Mouse (Mus musculus): Measurements from ENCODE around the gene Cfd. TPM values are rescaled to one million over a fixed set of nuclear protein-coding genes. Genes with fewer than 3 reads are reported as not detected.
A peak's percentile ranks its signal among the peaks of the same experiment; 100 is the strongest.

Gene Cfd
- polyA plus RNA-seq, 1 experiment from 2014 or later: not detected

DNA sequence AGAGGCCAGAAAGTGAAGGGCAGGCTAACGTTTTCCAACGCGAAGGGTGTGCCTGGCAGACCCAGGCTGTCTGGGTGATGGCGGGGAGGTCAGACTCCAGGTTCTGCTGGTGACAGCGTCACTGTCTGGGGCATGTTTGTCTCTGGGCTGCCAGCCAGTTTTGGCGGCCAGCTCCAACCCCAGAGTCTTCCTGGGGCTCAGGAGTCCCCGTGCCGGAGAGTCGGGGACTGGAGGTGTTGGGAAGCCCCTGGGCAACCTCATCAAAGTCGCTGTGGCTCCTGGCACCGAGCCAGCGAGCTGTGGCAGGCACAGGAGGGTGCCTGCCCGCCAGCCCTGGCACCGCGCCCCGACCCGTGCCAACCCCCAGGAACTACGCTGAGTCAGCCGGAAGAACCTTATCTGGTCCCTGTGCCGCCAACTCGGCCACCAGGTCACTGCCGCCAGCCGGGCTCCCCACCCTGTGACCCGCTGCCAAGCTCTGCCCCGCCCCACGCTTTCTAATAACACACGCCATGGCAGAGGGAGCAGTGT lies 46.3 kb downstream of the Cfd start:
- H3K36me3 ChIP-seq (ENCODE audit: control insufficient read depth, insufficient read depth, low read length): peaks cover 49% of the 10 kb centered on the region; the same call in 1 of the 2 replicates
- WGBS: 74% methylated on average over 27 of the region's 27 CpGs
- peaks cover 65% of the 10 kb centered on the region for H3K4me1 ChIP-seq (ENCODE audit: control insufficient read depth, insufficient read depth, low read length)
- H3K9ac ChIP-seq (ENCODE audit: low read depth, low read length): no peak overlapping the region
- H3K4me2 ChIP-seq (replicated peaks; ENCODE audit: low read depth, low read length): no peak overlapping the region
- H3K9me3 ChIP-seq (ENCODE audit: control insufficient read depth, low read length): no peaks in the 10 kb centered on the region
- no peak overlapping the region for H3K4me3 ChIP-seq (ENCODE audit: low read length)
- ATAC-seq (ENCODE audit: low FRiP score, low TSS enrichment): no peak
- peak overlapping the region; percentile 14; the same call in 1 of the 2 replicates for H3K27ac ChIP-seq (ENCODE audit: low read depth, low read length)
- no peaks in the 10 kb centered on the region for H3K27me3 ChIP-seq (ENCODE audit: control insufficient read depth, insufficient read depth, low read length)

DNA sequence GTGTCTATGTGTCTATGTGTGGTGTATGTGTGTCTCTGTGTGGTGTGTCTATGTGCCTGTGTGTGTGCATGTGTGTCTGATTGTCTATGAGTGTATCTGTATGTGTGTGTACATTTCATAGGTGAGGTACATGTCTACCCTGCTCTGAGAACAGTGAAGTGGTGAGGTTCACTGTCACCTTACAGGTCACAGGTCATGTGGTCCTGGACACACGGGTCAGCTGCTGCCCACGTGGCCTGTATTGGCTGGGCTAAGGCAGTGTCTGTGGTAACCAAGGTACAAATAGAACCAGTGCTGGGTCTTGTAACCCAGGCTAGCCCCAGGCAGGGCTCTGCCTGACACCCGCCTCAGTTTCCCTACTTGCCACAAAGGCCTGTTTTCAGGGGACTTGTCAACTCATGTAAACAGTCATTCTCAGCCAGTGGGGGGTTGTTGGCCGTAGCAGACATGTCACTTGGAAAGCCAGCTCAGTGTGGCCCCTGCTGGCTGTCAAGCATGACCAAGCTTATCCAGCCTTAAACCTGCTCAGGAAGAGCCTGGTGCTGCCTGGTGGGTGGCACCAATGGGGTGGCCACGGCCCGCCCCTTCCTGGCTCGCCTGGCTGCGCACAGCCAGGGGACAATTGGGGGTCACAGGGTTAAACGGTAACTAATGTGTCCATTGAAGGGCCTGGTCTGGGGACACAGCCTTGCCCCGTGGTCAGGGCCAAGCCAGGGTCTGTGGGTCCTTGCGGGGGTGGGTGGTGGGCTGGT lies 47.3 kb downstream of the Cfd start:
- Histone ChIP-seq H3K4me1 (ENCODE audit: control insufficient read depth, insufficient read depth, low read length) (peaks cover 57% of the 10 kb centered on the region), H3K4me3 (ENCODE audit: low read length) (no peak overlapping the region), H3K9ac (ENCODE audit: low read depth, low read length) (no peak overlapping the region), H3K27me3 (ENCODE audit: control insufficient read depth, insufficient read depth, low read length) (no peaks in the 10 kb centered on the region), H3K36me3 (ENCODE audit: control insufficient read depth, insufficient read depth, low read length) (peaks cover 48% of the 10 kb centered on the region; the same call in 1 of the 2 replicates), H3K9me3 (ENCODE audit: control insufficient read depth, low read length) (no peaks in the 10 kb centered on the region), H3K4me2 (replicated peaks; ENCODE audit: low read depth, low read length) (no peak overlapping the region), H3K27ac (ENCODE audit: low read depth, low read length) (peak overlapping the region; percentile 52)
- WGBS: 61% methylated on average over 11 of the region's 11 CpGs
- peak; percentile 62; the same call in 1 of the 2 replicates for ATAC-seq (ENCODE audit: low FRiP score, low TSS enrichment)

DNA sequence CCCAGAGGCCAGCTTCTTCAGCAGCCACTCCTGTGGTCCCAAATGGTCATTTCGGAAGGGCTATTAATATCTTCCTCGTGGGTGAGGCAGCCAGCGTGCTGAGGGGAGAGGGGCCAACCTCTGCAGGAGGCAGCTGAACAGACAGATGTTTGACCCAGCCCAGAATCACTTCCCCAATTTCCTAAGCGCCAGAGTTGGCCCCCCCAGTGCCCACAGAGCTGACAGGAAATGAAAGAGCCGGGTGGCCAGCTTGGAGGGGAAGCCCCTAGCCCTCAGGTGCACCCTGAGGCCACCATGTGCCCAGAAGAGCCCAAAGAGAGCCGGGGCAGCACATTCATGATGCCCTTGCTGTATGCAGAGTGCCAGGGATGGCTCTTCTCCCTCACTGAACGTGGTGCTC lies 50.1 kb downstream of the Cfd start:
- H3K9me3 ChIP-seq (ENCODE audit: control insufficient read depth, low read length): no peaks in the 10 kb centered on the region
- peaks cover 35% of the 10 kb centered on the region; the same call in 1 of the 2 replicates for H3K36me3 ChIP-seq (ENCODE audit: control insufficient read depth, insufficient read depth, low read length)
- no peak overlapping the region for H3K4me2 ChIP-seq (replicated peaks; ENCODE audit: low read depth, low read length)
- H3K9ac ChIP-seq (ENCODE audit: low read depth, low read length): no peak overlapping the region
- H3K27me3 ChIP-seq (ENCODE audit: control insufficient read depth, insufficient read depth, low read length): no peaks in the 10 kb centered on the region
- ATAC-seq (ENCODE audit: low FRiP score, low TSS enrichment): no peak
- H3K27ac ChIP-seq (ENCODE audit: low read depth, low read length): no peak overlapping the region
- H3K4me1 ChIP-seq (ENCODE audit: control insufficient read depth, insufficient read depth, low read length): peaks cover 57% of the 10 kb centered on the region
- 60% methylated on average over 7 of the region's 7 CpGs for WGBS
- H3K4me3 ChIP-seq (ENCODE audit: low read length): no peak overlapping the region

Small RNAs within 50 kb of the gene (microRNA-seq; reads per million reads assigned to microRNA genes)
- gene Mir6910: not detected

Other genes starting within 250 kb of the Cfd start
- not detected in 2 replicates for gene Odf3l2, start 245.1 kb upstream of the Cfd start, polyA plus RNA-seq (2014; fragmentation: Nextera tagmentation; extraction: Ambion mirVana)
- gene Madcam1, start 226.3 kb upstream of the Cfd start, polyA plus RNA-seq (2014; fragmentation: Nextera tagmentation; extraction: Ambion mirVana): 2.6 and 3.6 TPM in 2 replicates
- gene Tpgs1, start 221.5 kb upstream of the Cfd start, polyA plus RNA-seq (2014; fragmentation: Nextera tagmentation; extraction: Ambion mirVana): 85.7 and 90.9 TPM in 2 replicates
- 105 and 108 TPM in 2 replicates for gene Cdc34, start 208.7 kb upstream of the Cfd start, polyA plus RNA-seq (2014; fragmentation: Nextera tagmentation; extraction: Ambion mirVana)
- gene Gzmm, start 201.8 kb upstream of the Cfd start, polyA plus RNA-seq (2014; fragmentation: Nextera tagmentation; extraction: Ambion mirVana): 0.54 and 0.61 TPM in 2 replicates
- 847 and 943 TPM in 2 replicates for gene Bsg, start 186.4 kb upstream of the Cfd start, polyA plus RNA-seq (2014; fragmentation: Nextera tagmentation; extraction: Ambion mirVana)
- 0.11 and 0.14 TPM in 2 replicates for gene Hcn2, start 174.2 kb upstream of the Cfd start, polyA plus RNA-seq (2014; fragmentation: Nextera tagmentation; extraction: Ambion mirVana)
- 33.2 and 38.9 TPM in 2 replicates for gene Polrmt, start 144.3 kb upstream of the Cfd start, polyA plus RNA-seq (2014; fragmentation: Nextera tagmentation; extraction: Ambion mirVana)
- 0.11 and 0.61 TPM in 2 replicates for gene Fgf22, start 135.8 kb upstream of the Cfd start, polyA plus RNA-seq (2014; fragmentation: Nextera tagmentation; extraction: Ambion mirVana)
- gene Rnf126, start 123.9 kb upstream of the Cfd start, polyA plus RNA-seq (2014; fragmentation: Nextera tagmentation; extraction: Ambion mirVana): 95.9 and 104 TPM in 2 replicates
- gene Fstl3, start 113.6 kb upstream of the Cfd start, polyA plus RNA-seq (2014; fragmentation: Nextera tagmentation; extraction: Ambion mirVana): 4.9 and 8.2 TPM in 2 replicates
- not detected in 2 replicates for gene Prss57, start 99.9 kb upstream of the Cfd start, polyA plus RNA-seq (2014; fragmentation: Nextera tagmentation; extraction: Ambion mirVana)
- gene Palm, start 97.3 kb upstream of the Cfd start, polyA plus RNA-seq (2014; fragmentation: Nextera tagmentation; extraction: Ambion mirVana): 101 and 136 TPM in 2 replicates
- gene Misp, start 69.9 kb upstream of the Cfd start, polyA plus RNA-seq (2014; fragmentation: Nextera tagmentation; extraction: Ambion mirVana): 4.1 and 9.0 TPM in 2 replicates
- 279 and 333 TPM in 2 replicates for gene Ptbp1, start 36.4 kb upstream of the Cfd start, polyA plus RNA-seq (2014; fragmentation: Nextera tagmentation; extraction: Ambion mirVana)
- gene Prtn3, start 16.4 kb upstream of the Cfd start, polyA plus RNA-seq (2014; fragmentation: Nextera tagmentation; extraction: Ambion mirVana): 9.6 and 11.1 TPM in 2 replicates
- gene Plppr3, start 16.2 kb upstream of the Cfd start, polyA plus RNA-seq (2014; fragmentation: Nextera tagmentation; extraction: Ambion mirVana): 58.8 and 59.7 TPM in 2 replicates
- not detected in 2 replicates for gene Elane, start 4.6 kb upstream of the Cfd start, polyA plus RNA-seq (2014; fragmentation: Nextera tagmentation; extraction: Ambion mirVana)
- gene Med16, start 18.1 kb downstream of the Cfd start, polyA plus RNA-seq (2014; fragmentation: Nextera tagmentation; extraction: Ambion mirVana): 48.0 and 61.2 TPM in 2 replicates
- gene Gm26602, start 20.0 kb downstream of the Cfd start, polyA plus RNA-seq (2014; fragmentation: Nextera tagmentation; extraction: Ambion mirVana): 4.6 and 10.8 TPM in 2 replicates
- gene Kiss1r, start 26.1 kb downstream of the Cfd start, polyA plus RNA-seq (2014; fragmentation: Nextera tagmentation; extraction: Ambion mirVana): 0.47 and 0.61 TPM in 2 replicates
- gene R3hdm4, start 30.4 kb downstream of the Cfd start, polyA plus RNA-seq (2014; fragmentation: Nextera tagmentation; extraction: Ambion mirVana): 102 and 137 TPM in 2 replicates
- 12.0 and 12.3 TPM in 2 replicates for gene Arid3a, start 36.2 kb downstream of the Cfd start, polyA plus RNA-seq (2014; fragmentation: Nextera tagmentation; extraction: Ambion mirVana)
- gene Wdr18, start 69.3 kb downstream of the Cfd start, polyA plus RNA-seq (2014; fragmentation: Nextera tagmentation; extraction: Ambion mirVana): 132 and 147 TPM in 2 replicates
- gene Grin3b, start 79.9 kb downstream of the Cfd start, polyA plus RNA-seq (2014; fragmentation: Nextera tagmentation; extraction: Ambion mirVana): 0.19 and 0.29 TPM in 2 replicates
- gene Tmem259, start 93.5 kb downstream of the Cfd start, polyA plus RNA-seq (2014; fragmentation: Nextera tagmentation; extraction: Ambion mirVana): 18.8 and 27.8 TPM in 2 replicates
- gene Cnn2, start 97.7 kb downstream of the Cfd start, polyA plus RNA-seq (2014; fragmentation: Nextera tagmentation; extraction: Ambion mirVana): 186 and 220 TPM in 2 replicates
- 1.8 and 2.7 TPM in 2 replicates for gene Abca7, start 105.6 kb downstream of the Cfd start, polyA plus RNA-seq (2014; fragmentation: Nextera tagmentation; extraction: Ambion mirVana)
- gene Arhgap45, start 125.8 kb downstream of the Cfd start, polyA plus RNA-seq (2014; fragmentation: Nextera tagmentation; extraction: Ambion mirVana): 4.8 and 7.7 TPM in 2 replicates
- gene Polr2e, start 148.9 kb downstream of the Cfd start, polyA plus RNA-seq (2014; fragmentation: Nextera tagmentation; extraction: Ambion mirVana): 276 and 310 TPM in 2 replicates
- 552 and 641 TPM in 2 replicates for gene Gpx4, start 156.3 kb downstream of the Cfd start, polyA plus RNA-seq (2014; fragmentation: Nextera tagmentation; extraction: Ambion mirVana)
- 10.6 and 14.8 TPM in 2 replicates for gene Sbno2, start 214.7 kb downstream of the Cfd start, polyA plus RNA-seq (2014; fragmentation: Nextera tagmentation; extraction: Ambion mirVana)
- 26.6 and 42.0 TPM in 2 replicates for gene Stk11, start 224.9 kb downstream of the Cfd start, polyA plus RNA-seq (2014; fragmentation: Nextera tagmentation; extraction: Ambion mirVana)
- gene Atp5d, start 247.8 kb downstream of the Cfd start, polyA plus RNA-seq (2014; fragmentation: Nextera tagmentation; extraction: Ambion mirVana): 519 and 582 TPM in 2 replicates
- gene Cbarp, start 250.0 kb downstream of the Cfd start, polyA plus RNA-seq (2014; fragmentation: Nextera tagmentation; extraction: Ambion mirVana): 8.1 and 8.4 TPM in 2 replicates